Mouse (Mus musculus) neural tube, embryonic 11.5 days (tissue): Measurements from ENCODE around the gene Slc35f1. TPM values are rescaled to one million over a fixed set of nuclear protein-coding genes. Genes with fewer than 3 reads are reported as not detected.

Source experiments
- ATAC-seq: fragments of 200-750 bp; cut with Nextera tagmentation; 2 replicates; pipeline ENCODE4 v1.8.0; 2017; ENCODE audit warnings: moderate number of reproducible peaks, mild to moderate bottlenecking, moderate TSS enrichment, moderate library complexity; ENCODE audit not compliant: insufficient read depth, low FRiP score, low TSS enrichment
- DNase-seq: peaks from one replicate; pipeline ENCODE4 v3.0.0-alpha.2; 2015; ENCODE audit warnings: low spot score
- H3K27ac ChIP-seq: fragments of 300-500 bp; sonication (generic); 2 replicates; pipeline ENCODE4 v1.5.1; 2014; ENCODE audit warnings: low read depth, mild to moderate bottlenecking, low read length
- H3K27me3 ChIP-seq: fragments of 300-500 bp; sonication (generic); 2 replicates; pipeline ENCODE4 v1.6.1; 2014; ENCODE audit warnings: mild to moderate bottlenecking, low read length, mixed read lengths; ENCODE audit not compliant: control insufficient read depth, insufficient read depth
- H3K36me3 ChIP-seq: fragments of 300-500 bp; sonication (generic); 2 replicates; pipeline ENCODE4 v1.6.1; 2014; ENCODE audit warnings: mild to moderate bottlenecking, low read length, moderate library complexity, mixed read lengths; ENCODE audit not compliant: control insufficient read depth, insufficient read depth
- H3K4me1 ChIP-seq: fragments of 300-500 bp; sonication (generic); 2 replicates; pipeline ENCODE4 v1.6.1; 2014; ENCODE audit warnings: low read length, mixed read lengths; ENCODE audit not compliant: control insufficient read depth, insufficient read depth
- H3K4me2 ChIP-seq: fragments of 300-500 bp; sonication (generic); 2 replicates; pipeline ENCODE4 v1.6.1; 2014; ENCODE audit warnings: low read depth, mild to moderate bottlenecking, moderate library complexity
- H3K4me3 ChIP-seq: fragments of 300-500 bp; sonication (generic); 2 replicates; pipeline ENCODE4 v1.5.1; 2014; ENCODE audit warnings: low read depth, low read length
- H3K9ac ChIP-seq: fragments of 300-500 bp; sonication (generic); 2 replicates; pipeline ENCODE4 v1.6.1; 2014; ENCODE audit warnings: mild to moderate bottlenecking, low read length
- H3K9me3 ChIP-seq: fragments of 300-500 bp; sonication (generic); 2 replicates; pipeline ENCODE4 v1.6.1; 2016; ENCODE audit warnings: low read length; ENCODE audit not compliant: control insufficient read depth
- WGBS: fragments of 180-500 bp; shearing (Covaris S2); extraction: QIAGEN DNeasy Blood & Tissue Kit; methylation state at CpG from one replicate; pipeline ENCODE4 v1.1.7; 2014; 5-methylcytosine and 5-hydroxymethylcytosine counted together
- polyA plus RNA-seq: library from polyadenylated mRNA; unstranded; fragments of >200 nt; fragmentation: Nextera tagmentation; extraction: Ambion mirVana; gene quantifications from 2 replicates; pipeline ENCODE4 v1.2.1, GENCODE M21; 2014

The Slc35f1 gene
- polyA plus RNA-seq, 1 experiment from 2014 or later = 17.1 TPM

- DNase-seq (no peak), ATAC-seq (no peak)
- Histone ChIP-seq H3K27ac (no peak overlapping the region), H3K27me3 (no peaks in the 10 kb centered on the region), H3K36me3 (no peaks in the 10 kb centered on the region), H3K9me3 (no peaks in the 10 kb centered on the region), H3K4me1 (no peaks in the 10 kb centered on the region), H3K4me2 (no peak overlapping the region), H3K4me3 (no peak overlapping the region), H3K9ac (no peak overlapping the region)
- 98% methylated on average over 2 of the region's 2 CpGs for WGBS
Measured at GRCm38 (mm10) chr10:53120608-53121007, 430.3 kb downstream of the Slc35f1 start.

GRCm38 (mm10) chr10:53124365-53124764 lies 434.0 kb downstream of the Slc35f1 start:
- Histone ChIP-seq H3K27ac (no peak overlapping the region), H3K4me2 (no peak overlapping the region), H3K9me3 (no peaks in the 10 kb centered on the region), H3K27me3 (no peaks in the 10 kb centered on the region), H3K36me3 (no peaks in the 10 kb centered on the region), H3K9ac (no peak overlapping the region), H3K4me1 (no peaks in the 10 kb centered on the region), H3K4me3 (no peak overlapping the region)
- 85% methylated on average over 6 of the region's 6 CpGs for WGBS
- ATAC-seq = no peak
- DNase-seq = no peak

- Histone ChIP-seq H3K9ac (no peak overlapping the region), H3K36me3 (no peaks in the 10 kb centered on the region), H3K4me1 (no peaks in the 10 kb centered on the region), H3K27ac (no peak overlapping the region), H3K4me2 (no peak overlapping the region), H3K27me3 (no peaks in the 10 kb centered on the region), H3K4me3 (no peak overlapping the region), H3K9me3 (no peaks in the 10 kb centered on the region)
- DNase-seq = no peak
- no peak for ATAC-seq
- 81% methylated on average over 1 of the region's 1 CpGs for WGBS
Measured at GRCm38 (mm10) chr10:53132707-53133106, 442.4 kb downstream of the Slc35f1 start.

GRCm38 (mm10) chr10:53150321-53150720 lies 460.0 kb downstream of the Slc35f1 start:
- Histone ChIP-seq H3K4me2 (no peak overlapping the region), H3K27ac (no peak overlapping the region), H3K9me3 (no peaks in the 10 kb centered on the region), H3K4me3 (no peak overlapping the region), H3K27me3 (no peaks in the 10 kb centered on the region), H3K9ac (no peak overlapping the region), H3K36me3 (no peaks in the 10 kb centered on the region), H3K4me1 (no peaks in the 10 kb centered on the region)
- 71% methylated on average over 2 of the region's 2 CpGs for WGBS
- ATAC-seq (no peak), DNase-seq (no peak)

GRCm38 (mm10) chr10:53150916-53151315 lies 460.6 kb downstream of the Slc35f1 start:
- no peak overlapping the region for H3K27ac ChIP-seq
- DNase-seq (no peak), ATAC-seq (no peak)
- H3K4me3 ChIP-seq = no peak overlapping the region
- no peak overlapping the region for H3K4me2 ChIP-seq
- no peak overlapping the region for H3K9ac ChIP-seq
- H3K27me3 ChIP-seq = no peaks in the 10 kb centered on the region
- no peaks in the 10 kb centered on the region for H3K36me3 ChIP-seq
- no peaks in the 10 kb centered on the region for H3K4me1 ChIP-seq
- 85% methylated on average over 2 of the region's 2 CpGs for WGBS
- no peaks in the 10 kb centered on the region for H3K9me3 ChIP-seq

GRCm38 (mm10) chr10:53156374-53156773 lies 466.0 kb downstream of the Slc35f1 start:
- Histone ChIP-seq H3K36me3 (no peaks in the 10 kb centered on the region), H3K27ac (no peak overlapping the region), H3K27me3 (no peaks in the 10 kb centered on the region), H3K4me2 (no peak overlapping the region), H3K4me3 (no peak overlapping the region), H3K9me3 (no peaks in the 10 kb centered on the region), H3K4me1 (no peaks in the 10 kb centered on the region), H3K9ac (no peak overlapping the region)
- WGBS = 48% methylated on average over 7 of the region's 7 CpGs
- ATAC-seq = no peak
- peak; percentile 23 for DNase-seq

- ATAC-seq = no peak
- no peaks in the 10 kb centered on the region for H3K9me3 ChIP-seq
- WGBS = 81% methylated on average over 2 of the region's 2 CpGs
Measured at GRCm38 (mm10) chr10:53157740-53158139, 467.4 kb downstream of the Slc35f1 start.

More at GRCm38 (mm10) chr10:53157740-53158139, 467.4 kb downstream of the Slc35f1 start:
- Histone ChIP-seq H3K27ac (no peak overlapping the region), H3K4me3 (no peak overlapping the region), H3K9ac (no peak overlapping the region), H3K36me3 (no peaks in the 10 kb centered on the region), H3K27me3 (no peaks in the 10 kb centered on the region), H3K4me1 (no peaks in the 10 kb centered on the region), H3K4me2 (no peak overlapping the region)
- no peak for DNase-seq
